Mouse (Mus musculus) E14TG2a.4 (cell line): Measurements from ENCODE around the gene Wdr64.

Experiments used
- H3K27me3 ChIP-seq: 2 replicates; pipeline ENCODE4 v1.6.1; 2014; ENCODE audit warnings: low read length, control low read depth; ENCODE audit not compliant: insufficient read depth
- H3K36me3 ChIP-seq: 2 replicates; pipeline ENCODE4 v1.6.1; 2014; ENCODE audit warnings: low read length, control low read depth; ENCODE audit not compliant: insufficient read depth
- H3K4me1 ChIP-seq: replicated peaks from 2 replicates; pipeline ENCODE4 v1.6.1; 2014; ENCODE audit warnings: low read depth, low read length, control low read depth
- H3K4me3 ChIP-seq: replicated peaks from 2 replicates; pipeline ENCODE4 v1.5.1; 2014; ENCODE audit warnings: mild to moderate bottlenecking, low read length
- H3K9me3 ChIP-seq: 2 replicates; pipeline ENCODE4 v1.6.1; 2014; ENCODE audit warnings: low read length, control low read depth
- CTCF ChIP-seq: conservative IDR thresholded peaks from 2 replicates; pipeline ENCODE4 v1.5.1; 2014; ENCODE audit warnings: low read length
- NANOG ChIP-seq: IDR thresholded peaks from 2 replicates; pipeline ENCODE4 v1.6.1; 2014; ENCODE audit warnings: borderline replicate concordance, low read length, mixed read lengths
- POU5F1 ChIP-seq: IDR thresholded peaks from 2 replicates; pipeline ENCODE4 v1.6.1; 2014; ENCODE audit warnings: low read length, borderline replicate concordance

Gene Wdr64

GRCm38 (mm10) chr1:175808356-175808755 is 110.0 kb downstream of the Wdr64 start:
- Histone ChIP-seq H3K36me3 (no peaks in the 10 kb centered on the region), H3K27me3 (no peaks in the 10 kb centered on the region), H3K4me1 (no peaks in the 10 kb centered on the region), H3K4me3 (no peak overlapping the region), H3K9me3 (no peaks in the 10 kb centered on the region)
- TF ChIP-seq NANOG (no peak), CTCF (no peak), POU5F1 (no peak)

GRCm38 (mm10) chr1:175811625-175812024 is 113.2 kb downstream of the Wdr64 start:
- Histone ChIP-seq H3K9me3 (no peaks in the 10 kb centered on the region; the same call in 1 of the 2 replicates), H3K4me3 (no peak overlapping the region), H3K36me3 (no peaks in the 10 kb centered on the region), H3K4me1 (no peaks in the 10 kb centered on the region), H3K27me3 (no peaks in the 10 kb centered on the region)
- TF ChIP-seq NANOG (no peak), POU5F1 (no peak), CTCF (no peak)

- TF ChIP-seq CTCF, result no peak
- no peak for TF ChIP-seq POU5F1
- TF ChIP-seq NANOG, result no peak
- Histone ChIP-seq H3K9me3 (no peaks in the 10 kb centered on the region), H3K4me1 (no peaks in the 10 kb centered on the region)
Observed at GRCm38 (mm10) chr1:175823815-175824438, 125.5 kb downstream of the Wdr64 start.

GRCm38 (mm10) chr1:175828539-175828938 is 130.1 kb downstream of the Wdr64 start:
- no peaks in the 10 kb centered on the region for H3K9me3 ChIP-seq
- H3K36me3 ChIP-seq, result no peaks in the 10 kb centered on the region
- no peak overlapping the region for H3K4me3 ChIP-seq
- TF ChIP-seq NANOG (no peak), POU5F1 (no peak), CTCF (no peak)
- H3K27me3 ChIP-seq, result no peaks in the 10 kb centered on the region
- no peaks in the 10 kb centered on the region for H3K4me1 ChIP-seq

More at GRCm38 (mm10) chr1:175823815-175824438, 125.5 kb downstream of the Wdr64 start:
- Histone ChIP-seq H3K36me3 (no peaks in the 10 kb centered on the region), H3K4me3 (no peak overlapping the region), H3K27me3 (no peaks in the 10 kb centered on the region)

- Histone ChIP-seq H3K9me3 (no peaks in the 10 kb centered on the region), H3K4me3 (no peak overlapping the region), H3K4me1 (no peaks in the 10 kb centered on the region), H3K36me3 (no peaks in the 10 kb centered on the region), H3K27me3 (no peaks in the 10 kb centered on the region)
- TF ChIP-seq NANOG, result no peak
- TF ChIP-seq CTCF, result no peak
- no peak for TF ChIP-seq POU5F1
Observed at GRCm38 (mm10) chr1:175829220-175829619, 130.8 kb downstream of the Wdr64 start.

DNA sequence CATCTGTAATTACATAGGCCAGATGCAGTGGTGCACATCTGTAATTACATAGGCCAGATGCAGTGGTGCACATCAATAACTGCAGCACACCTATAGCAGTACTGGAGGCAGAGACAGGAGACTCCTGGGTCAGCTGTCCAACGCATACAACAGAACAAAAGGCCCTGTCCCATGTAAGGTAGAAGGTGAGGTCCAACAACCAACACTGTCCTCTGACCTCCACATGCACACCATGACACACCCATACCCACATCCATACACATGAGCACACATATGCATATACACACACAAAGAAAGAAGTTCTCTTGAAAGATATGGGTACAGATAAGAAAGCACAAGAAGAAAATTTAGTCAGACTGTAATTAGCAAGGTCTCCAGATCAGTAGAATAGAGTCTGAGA is 157.1 kb downstream of the Wdr64 start:
- TF ChIP-seq NANOG, result no peak
- no peak for TF ChIP-seq CTCF
- no peak for TF ChIP-seq POU5F1
- no peak overlapping the region for H3K4me3 ChIP-seq
- no peaks in the 10 kb centered on the region for H3K27me3 ChIP-seq
- H3K36me3 ChIP-seq, result no peaks in the 10 kb centered on the region
- no peaks in the 10 kb centered on the region for H3K9me3 ChIP-seq
- no peaks in the 10 kb centered on the region for H3K4me1 ChIP-seq
